Mouse (Mus musculus) lung, postnatal 0 days (tissue): ENCODE data around the gene Odf2l. TPM values are rescaled to one million over a fixed set of nuclear protein-coding genes. Genes with fewer than 3 reads are reported as not detected.

Source experiments
- ATAC-seq: fragments of 200-750 bp; cut with Nextera tagmentation; 2 replicates; pipeline ENCODE4 v1.8.0; 2017; ENCODE audit warnings: moderate library complexity
- DNase-seq: peaks from one replicate; pipeline ENCODE4 v3.0.0-alpha.2; 2016; ENCODE audit warnings: low spot score
- H3K27ac ChIP-seq: fragments of 300-500 bp; sonication (generic); 2 replicates; pipeline ENCODE4 v1.5.1; 2014; ENCODE audit warnings: antibody characterized with exemption, mild to moderate bottlenecking, low read length, mixed read lengths
- H3K27me3 ChIP-seq: fragments of 300-500 bp; sonication (generic); replicated peaks from 2 replicates; pipeline ENCODE4 v1.6.1; 2014; ENCODE audit warnings: low read length, mixed read lengths; ENCODE audit not compliant: insufficient read depth
- H3K36me3 ChIP-seq: fragments of 300-500 bp; sonication (generic); 2 replicates; pipeline ENCODE4 v1.6.1; 2014; ENCODE audit warnings: low read length, mixed read lengths; ENCODE audit not compliant: insufficient read depth
- H3K4me1 ChIP-seq: fragments of 300-500 bp; sonication (generic); 2 replicates; pipeline ENCODE4 v1.6.1; 2014; ENCODE audit warnings: antibody characterized with exemption, low read depth, low read length, mixed read lengths; ENCODE audit not compliant: insufficient read depth
- H3K4me2 ChIP-seq: fragments of 300-500 bp; sonication (generic); replicated peaks from 2 replicates; pipeline ENCODE4 v1.6.1; 2014; ENCODE audit warnings: low read depth, mild to moderate bottlenecking, low read length, moderate library complexity, mixed read lengths
- H3K4me3 ChIP-seq: fragments of 300-500 bp; sonication (generic); 2 replicates; pipeline ENCODE4 v1.5.1; 2014; ENCODE audit warnings: low read depth, low read length
- H3K9ac ChIP-seq: fragments of 300-500 bp; sonication (generic); replicated peaks from 2 replicates; pipeline ENCODE4 v1.6.1; 2014; ENCODE audit warnings: low read depth, mild to moderate bottlenecking
- H3K9me3 ChIP-seq: fragments of 300-500 bp; sonication (generic); 2 replicates; pipeline ENCODE4 v1.6.1; 2016; ENCODE audit warnings: low read length, mixed read lengths
- CTCF ChIP-seq: IDR thresholded peaks from 2 replicates; pipeline ENCODE4 v1.5.1; 2016; ENCODE audit warnings: antibody characterized with exemption, mild to moderate bottlenecking
- EP300 ChIP-seq: IDR thresholded peaks from 2 replicates; pipeline ENCODE4 v1.6.1; 2016; ENCODE audit warnings: antibody characterized with exemption, mild to moderate bottlenecking, control low read depth
- WGBS: fragments of 180-500 bp; shearing (Covaris S2); extraction: QIAGEN DNeasy Blood & Tissue Kit; methylation state at CpG from one replicate; pipeline ENCODE4 v1.1.7; 2014; 5-methylcytosine and 5-hydroxymethylcytosine counted together
- polyA plus RNA-seq: library from polyadenylated mRNA; unstranded; fragments of >200 nt; fragmentation: Nextera tagmentation; extraction: Ambion mirVana; gene quantifications from 2 replicates; pipeline ENCODE4 v1.2.1, GENCODE M21; 2015

The Odf2l gene
- polyA plus RNA-seq, 1 experiment from 2014 or later, result 8.6 TPM

DNA sequence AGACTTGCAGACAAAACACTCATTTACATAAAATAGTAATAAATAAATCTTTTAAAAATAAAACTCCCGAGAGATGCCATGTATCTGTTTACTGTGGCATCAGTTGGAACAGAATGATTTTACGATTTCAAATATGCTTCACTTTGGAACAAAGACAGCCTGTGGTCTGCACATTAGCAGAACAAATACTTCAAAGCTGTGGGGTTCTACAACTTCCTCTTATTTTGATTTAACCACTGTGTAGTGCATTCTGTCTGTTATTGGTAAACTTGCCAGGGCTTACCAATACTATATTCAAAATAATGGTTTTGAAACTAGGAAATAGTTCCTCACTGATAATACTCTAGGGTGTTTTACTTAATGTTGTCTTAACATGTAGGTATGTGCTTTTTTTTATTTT lies 8.2 kb downstream of the Odf2l start:
- Histone ChIP-seq H3K9me3 (no peaks in the 10 kb centered on the region), H3K27me3 (no peaks in the 10 kb centered on the region), H3K4me1 (no peaks in the 10 kb centered on the region), H3K4me2 (no peak overlapping the region), H3K36me3 (peaks cover 10% of the 10 kb centered on the region), H3K27ac (no peak overlapping the region), H3K9ac (no peak overlapping the region), H3K4me3 (no peak overlapping the region)
- 88% methylated on average over 2 of the region's 2 CpGs for WGBS
- ATAC-seq (no peak), DNase-seq (no peak)
- no peak for TF ChIP-seq CTCF
- no peak for TF ChIP-seq EP300

DNA sequence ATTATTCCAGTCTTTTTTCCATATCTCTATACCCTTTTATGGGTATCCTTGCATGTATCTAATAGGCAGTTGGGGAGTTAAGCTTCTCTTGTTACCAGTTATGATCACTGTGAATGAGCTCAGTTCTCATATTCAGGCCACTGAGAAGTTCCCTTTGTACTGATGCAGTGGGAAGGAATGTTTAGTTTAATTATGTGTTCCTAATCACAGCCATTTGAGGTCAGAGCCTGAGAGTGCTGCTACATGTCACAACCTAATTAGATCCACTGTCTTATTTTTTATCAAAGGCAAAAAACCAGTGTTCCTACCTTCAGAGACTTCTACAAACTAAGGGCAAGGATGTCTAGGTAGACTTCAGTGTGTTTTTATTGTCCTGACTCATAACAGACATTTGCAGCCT lies 11.0 kb downstream of the Odf2l start:
- Histone ChIP-seq H3K4me2 (no peak overlapping the region), H3K4me1 (no peaks in the 10 kb centered on the region), H3K9ac (no peak overlapping the region), H3K27me3 (no peaks in the 10 kb centered on the region), H3K9me3 (no peaks in the 10 kb centered on the region), H3K4me3 (no peak overlapping the region), H3K36me3 (peaks cover 15% of the 10 kb centered on the region), H3K27ac (no peak overlapping the region)
- ATAC-seq (no peak), DNase-seq (no peak)
- TF ChIP-seq EP300 (no peak), CTCF (no peak)

DNA sequence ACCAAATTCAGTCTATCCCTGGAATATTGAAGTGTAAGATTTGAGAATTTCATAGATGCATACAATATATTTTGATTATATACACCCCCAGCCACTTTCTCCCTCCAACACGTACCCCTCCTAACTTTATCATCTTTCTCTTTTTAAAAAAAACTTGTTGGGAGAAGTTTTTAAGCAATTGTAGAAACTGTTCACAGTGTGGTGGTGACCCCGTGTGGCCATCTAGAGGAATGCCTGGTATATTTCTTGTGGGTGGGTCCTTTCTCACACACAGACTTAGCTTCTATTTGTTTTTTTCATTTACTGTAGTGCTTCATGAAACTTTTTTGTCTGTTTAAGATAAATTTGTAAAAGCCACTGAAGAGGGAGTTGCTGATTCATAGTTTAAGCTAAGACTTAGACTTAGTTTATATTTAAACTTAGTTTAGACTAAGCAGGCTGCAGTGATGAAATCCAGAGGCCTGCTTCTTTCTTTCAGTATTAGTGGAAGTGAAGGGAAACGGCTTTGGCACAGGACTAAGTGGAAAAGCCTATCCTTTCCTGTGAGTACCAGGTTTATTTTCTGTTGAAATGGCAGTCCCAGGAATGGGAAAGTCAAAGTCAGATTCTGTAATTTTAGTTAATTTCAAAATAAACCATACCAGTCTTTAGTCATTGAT lies 13.0 kb downstream of the Odf2l start:
- Histone ChIP-seq H3K27me3 (no peaks in the 10 kb centered on the region), H3K4me1 (no peaks in the 10 kb centered on the region), H3K4me3 (no peak overlapping the region), H3K9ac (no peak overlapping the region), H3K27ac (no peak overlapping the region), H3K9me3 (no peaks in the 10 kb centered on the region), H3K36me3 (peaks cover 10% of the 10 kb centered on the region), H3K4me2 (no peak overlapping the region)
- 17% methylated on average over 3 of the region's 3 CpGs for WGBS
- peak; percentile 81 for DNase-seq
- no peak for ATAC-seq
- TF ChIP-seq CTCF, result peak; percentile 83
- no peak for TF ChIP-seq EP300

DNA sequence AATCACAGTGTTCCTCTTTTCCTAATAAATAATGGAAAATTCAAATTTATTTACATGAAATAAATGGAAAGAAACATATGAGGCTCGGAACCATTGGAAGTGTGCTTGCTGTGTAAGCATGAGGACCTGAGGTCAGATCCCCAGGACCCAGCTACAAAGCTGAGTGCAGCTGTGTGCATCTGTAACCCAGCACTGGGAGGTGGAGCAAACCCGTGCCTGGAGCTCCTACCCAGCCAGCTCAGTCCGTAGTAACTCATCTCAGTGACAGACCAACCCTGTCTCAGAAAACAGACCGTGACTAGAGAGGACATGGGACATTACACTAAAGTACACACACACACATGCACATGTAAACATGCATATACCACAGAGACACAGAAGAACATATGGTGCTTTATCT lies 21.8 kb downstream of the Odf2l start:
- 0 out of 2 replicates have a peak, but pooled peaks cover 3% of the 10 kb centered on the region for H3K36me3 ChIP-seq
- H3K4me2 ChIP-seq, result no peak overlapping the region
- no peaks in the 10 kb centered on the region for H3K4me1 ChIP-seq
- no peak overlapping the region for H3K4me3 ChIP-seq
- WGBS, result 78% methylated on average over 4 of the region's 4 CpGs
- ATAC-seq (no peak), DNase-seq (no peak)
- TF ChIP-seq CTCF (no peak), EP300 (no peak)
- no peaks in the 10 kb centered on the region for H3K9me3 ChIP-seq
- no peaks in the 10 kb centered on the region for H3K27me3 ChIP-seq
- no peak overlapping the region for H3K9ac ChIP-seq
- H3K27ac ChIP-seq, result no peak overlapping the region

DNA sequence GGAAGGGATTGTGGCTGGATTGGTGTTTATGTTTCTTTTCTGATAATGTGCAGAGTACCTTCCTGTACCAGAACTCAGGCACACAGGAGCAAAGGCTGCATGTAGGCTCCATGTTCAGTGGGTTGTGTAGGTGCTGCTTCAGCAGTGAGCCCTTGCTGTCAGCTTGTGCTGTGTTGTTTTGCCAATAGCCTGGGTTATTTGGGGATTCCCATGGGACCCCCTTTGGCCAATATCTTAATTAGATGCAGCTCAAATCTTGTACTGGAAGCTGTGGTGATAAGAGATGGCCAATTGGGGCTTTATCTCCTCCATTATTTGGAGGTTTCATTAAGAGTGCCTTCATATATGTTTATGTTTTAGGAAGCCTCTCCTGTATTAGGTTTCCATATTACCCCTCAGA lies 24.5 kb downstream of the Odf2l start:
- Histone ChIP-seq H3K4me2 (no peak overlapping the region), H3K4me1 (no peaks in the 10 kb centered on the region), H3K27ac (no peak overlapping the region), H3K9ac (no peak overlapping the region), H3K9me3 (no peaks in the 10 kb centered on the region), H3K4me3 (no peak overlapping the region), H3K36me3 (no peaks in the 10 kb centered on the region), H3K27me3 (no peaks in the 10 kb centered on the region)
- no peak for ATAC-seq
- no peak for TF ChIP-seq CTCF
- TF ChIP-seq EP300, result no peak
- no peak for DNase-seq

DNA sequence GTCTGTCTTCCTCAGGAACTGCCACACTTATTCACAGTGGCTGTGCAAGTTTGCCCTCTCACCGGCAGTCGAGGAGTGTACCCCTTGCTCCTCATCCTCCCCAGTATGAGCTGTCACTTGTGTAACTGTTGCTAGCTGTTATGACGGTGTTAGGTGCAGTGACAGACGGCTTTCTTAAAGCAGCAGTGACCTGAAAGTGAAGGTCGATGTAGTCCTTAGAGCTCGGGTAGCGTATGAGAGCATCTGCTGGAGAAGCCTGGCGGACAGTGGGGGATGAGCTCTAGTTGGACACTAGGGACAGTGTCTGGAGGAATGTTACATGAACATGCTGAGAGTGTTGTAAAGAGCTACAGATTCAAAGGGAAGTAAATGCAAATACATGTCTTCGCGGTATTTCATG lies 25.5 kb downstream of the Odf2l start:
- ATAC-seq, result no peak
- H3K27me3 ChIP-seq, result no peaks in the 10 kb centered on the region
- TF ChIP-seq EP300, result no peak
- H3K4me3 ChIP-seq, result no peak overlapping the region
- H3K4me1 ChIP-seq, result no peaks in the 10 kb centered on the region
- H3K36me3 ChIP-seq, result no peaks in the 10 kb centered on the region
- no peak overlapping the region for H3K27ac ChIP-seq
- 81% methylated on average over 10 of the region's 10 CpGs for WGBS
- H3K9me3 ChIP-seq, result no peaks in the 10 kb centered on the region
- H3K4me2 ChIP-seq, result no peak overlapping the region
- no peak overlapping the region for H3K9ac ChIP-seq
- DNase-seq, result no peak

DNA sequence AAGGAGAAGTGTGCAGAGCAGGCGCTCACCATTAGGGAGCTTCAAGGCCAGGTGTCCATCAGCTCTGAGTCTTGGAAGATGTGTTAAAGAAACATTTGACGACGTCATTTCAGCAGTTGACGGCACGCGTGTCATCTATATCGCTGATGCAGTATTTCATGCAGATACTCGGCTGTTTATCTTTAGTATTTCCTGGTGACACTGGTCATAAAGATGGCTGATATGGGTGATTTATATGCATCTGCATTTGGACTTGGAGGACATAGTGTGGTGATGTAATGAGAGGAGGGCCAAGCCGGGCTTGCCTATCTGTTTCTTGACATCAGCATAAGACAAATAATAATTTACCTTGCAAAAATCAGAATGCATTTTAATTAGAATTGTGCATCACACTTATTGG lies 28.5 kb downstream of the Odf2l start:
- H3K27ac ChIP-seq, result no peak overlapping the region
- no peaks in the 10 kb centered on the region for H3K4me1 ChIP-seq
- 84% methylated on average over 9 of the region's 9 CpGs for WGBS
- no peaks in the 10 kb centered on the region for H3K27me3 ChIP-seq
- no peak for ATAC-seq
- H3K4me3 ChIP-seq, result no peak overlapping the region
- TF ChIP-seq CTCF, result no peak
- TF ChIP-seq EP300, result no peak
- no peak overlapping the region for H3K9ac ChIP-seq
- no peaks in the 10 kb centered on the region for H3K36me3 ChIP-seq
- no peak overlapping the region for H3K4me2 ChIP-seq
- DNase-seq, result no peak
- no peaks in the 10 kb centered on the region for H3K9me3 ChIP-seq
